Mouse (Mus musculus) T-helper 17 cell (primary cell): ENCODE measurements around the gene Ankub1.

Experiments used
- in situ Hi-C, 2 experiments: fragments of 300-600 bp; cut with MboI, MseI; formaldehyde crosslinking; loops; 1 replicate in 1 of 2; 2 replicates in 1 of 2; pipeline ENCODE4 v1.15.1; 2025; ENCODE audit warnings: high pct_unique_total_duplicates in 2 of 2

Ankub1 gene

GRCm38 (mm10) chr3:57692719-57693118 lies at the start of gene Ankub1:
Gene Ankub1, minus strand, starts transcription at chr3:57692799.
- in situ Hi-C loops, result no loop called here

- in situ Hi-C loops, result loop anchor here in 1 of 2 experiments (10.0 kb wide), 1 partner anchor 85 kb away; the partner anchor contains the start of gene Commd2
Observed at GRCm38 (mm10) chr3:57739830-57740229, 47.2 kb upstream of the Ankub1 start.

- in situ Hi-C loops, result loop anchor here in 1 of 2 experiments (10.0 kb wide), 1 partner anchor 82 kb away; the partner anchor contains the start of gene Commd2
Observed at GRCm38 (mm10) chr3:57736419-57737095, 44.0 kb upstream of the Ankub1 start.

GRCm38 (mm10) chr3:57735511-57736370 lies 43.1 kb upstream of the Ankub1 start, which contains the start of gene Rnf13:
Gene Rnf13, plus strand, starts transcription at chr3:57736062.
- in situ Hi-C loops, result loop anchor here in 1 of 2 experiments (10.0 kb wide), 1 partner anchor 81 kb away; the partner anchor contains the start of gene Commd2

- in situ Hi-C loops, result loop anchor here in 1 of 2 experiments (10.0 kb wide), 1 partner anchor 78 kb away; the partner anchor contains the start of gene Commd2
Observed at GRCm38 (mm10) chr3:57732206-57732915, 39.8 kb upstream of the Ankub1 start.

DNA sequence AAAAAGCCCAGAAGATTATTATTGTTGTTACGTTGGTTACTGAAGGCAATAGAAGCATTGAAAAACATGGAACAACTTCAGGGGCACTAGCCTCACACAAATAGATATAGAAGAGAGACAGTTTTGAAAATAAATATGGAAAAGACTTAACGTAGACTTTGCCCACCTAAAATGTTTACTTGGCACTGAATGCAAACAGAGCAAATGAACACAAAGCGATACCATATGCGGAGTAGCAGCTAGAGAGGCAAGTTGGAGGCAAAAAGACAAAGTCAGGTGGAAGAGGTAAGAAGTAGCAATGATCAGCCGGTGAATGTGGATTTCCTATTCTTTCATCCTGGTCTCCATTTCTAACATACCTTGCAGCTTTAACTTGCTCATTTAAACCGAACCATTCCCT lies 21.6 kb upstream of the Ankub1 start:
- in situ Hi-C loops, result loop anchor here in 1 of 2 experiments (10.0 kb wide), 1 partner anchor 639 kb away; no protein-coding TSS in a partner anchor

DNA sequence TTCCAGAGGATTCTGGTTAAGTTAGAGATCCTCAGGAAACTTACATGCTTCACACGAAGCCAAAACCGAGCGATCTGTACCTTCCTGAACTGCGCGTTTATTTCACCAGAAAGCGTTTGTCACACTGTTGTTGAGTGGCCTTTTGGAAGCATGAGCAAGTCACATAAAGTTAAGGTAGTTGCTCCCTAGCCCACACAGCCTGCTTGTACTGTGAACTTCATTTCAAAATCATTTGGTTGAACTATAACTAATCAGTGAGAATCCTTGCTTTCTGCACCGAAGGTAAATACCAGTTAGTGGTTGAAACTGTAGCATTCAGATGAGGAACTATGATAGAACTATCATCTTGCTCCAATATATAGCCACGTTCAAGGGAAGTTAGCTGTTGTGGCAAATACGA lies 4.2 kb upstream of the Ankub1 start:
- in situ Hi-C loops, result no loop called here

GRCm38 (mm10) chr3:57696249-57696648 lies 3.6 kb upstream of the Ankub1 start:
- in situ Hi-C loops, result no loop called here

DNA sequence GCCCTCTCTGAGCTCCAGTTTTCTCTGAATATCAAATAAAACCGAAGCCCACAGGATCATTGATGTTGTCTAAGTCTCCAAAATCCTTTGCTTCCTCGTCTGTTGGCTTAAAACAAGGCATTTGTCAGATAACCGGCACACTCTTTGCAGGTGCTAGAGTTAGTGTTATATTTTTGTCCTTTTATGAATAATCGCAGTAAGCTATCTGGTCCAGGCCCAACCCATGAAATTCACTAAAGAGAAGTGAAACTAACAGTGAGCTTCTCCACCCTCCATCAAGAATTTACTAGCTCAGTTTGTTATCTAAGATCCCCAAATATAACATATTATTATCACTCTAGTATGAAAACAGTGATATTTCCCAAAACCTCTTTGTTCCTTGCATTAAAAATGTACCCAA lies 827 bp downstream of the Ankub1 start:
- in situ Hi-C loops, result no loop called here

DNA sequence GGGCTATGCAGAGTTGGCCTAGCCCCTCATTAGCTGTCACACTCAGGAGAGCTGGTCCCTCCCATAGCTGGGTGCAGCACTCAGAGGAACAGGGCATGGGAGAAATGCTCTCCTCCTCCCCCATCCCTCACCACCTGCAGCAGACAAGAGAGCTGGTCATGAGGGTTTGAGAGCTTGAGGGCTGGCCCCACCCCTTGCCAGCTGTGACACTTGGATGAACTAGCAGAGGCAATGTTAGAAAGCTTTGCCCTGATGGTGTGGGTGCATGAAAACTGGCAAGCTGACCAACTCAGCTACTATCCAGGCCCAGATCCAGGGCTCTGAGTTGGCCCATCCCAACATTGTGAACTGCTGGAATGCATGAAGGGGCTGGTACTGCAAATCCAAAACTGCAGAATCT lies 14.8 kb downstream of the Ankub1 start:
- in situ Hi-C loops, result no loop called here

DNA sequence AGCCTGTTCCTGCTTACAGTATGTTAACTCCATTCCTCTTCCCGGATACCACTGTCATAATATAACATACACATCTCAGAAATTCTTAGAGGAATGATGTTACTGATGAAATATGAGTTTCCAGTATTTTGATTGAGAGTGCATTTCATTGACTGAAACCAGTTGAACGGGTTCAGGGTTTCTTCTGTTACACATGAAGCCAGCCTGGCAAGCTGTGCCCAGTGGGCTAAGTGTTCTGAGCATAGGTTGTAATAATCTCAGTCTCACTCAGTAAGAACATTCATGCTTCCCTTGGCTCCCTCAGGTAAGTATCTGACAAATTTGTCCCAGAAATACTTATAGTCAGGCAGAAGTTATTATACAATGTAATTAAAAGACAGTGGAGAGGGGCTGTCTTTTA lies 18.5 kb downstream of the Ankub1 start:
- in situ Hi-C loops, result no loop called here

DNA sequence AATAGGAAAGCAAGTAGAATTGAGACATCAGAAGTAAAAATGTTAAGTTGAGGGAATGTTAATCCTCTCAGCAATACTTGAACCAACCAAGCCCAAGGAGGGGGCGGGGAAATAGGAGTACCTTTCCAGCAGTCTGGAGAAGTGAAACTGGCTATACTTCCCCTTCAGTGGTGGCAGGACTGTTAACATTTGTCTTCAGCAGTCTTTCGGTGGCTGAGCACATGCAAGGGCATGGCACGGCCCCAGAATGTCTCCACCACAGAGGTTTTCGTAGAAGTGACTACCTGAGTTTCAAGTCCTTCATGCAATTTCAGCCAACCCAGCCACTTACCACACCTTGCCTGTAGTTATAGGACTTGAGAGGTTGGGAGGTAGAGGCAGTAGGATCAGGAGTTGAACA lies 19.0 kb downstream of the Ankub1 start:
- in situ Hi-C loops, result no loop called here

DNA sequence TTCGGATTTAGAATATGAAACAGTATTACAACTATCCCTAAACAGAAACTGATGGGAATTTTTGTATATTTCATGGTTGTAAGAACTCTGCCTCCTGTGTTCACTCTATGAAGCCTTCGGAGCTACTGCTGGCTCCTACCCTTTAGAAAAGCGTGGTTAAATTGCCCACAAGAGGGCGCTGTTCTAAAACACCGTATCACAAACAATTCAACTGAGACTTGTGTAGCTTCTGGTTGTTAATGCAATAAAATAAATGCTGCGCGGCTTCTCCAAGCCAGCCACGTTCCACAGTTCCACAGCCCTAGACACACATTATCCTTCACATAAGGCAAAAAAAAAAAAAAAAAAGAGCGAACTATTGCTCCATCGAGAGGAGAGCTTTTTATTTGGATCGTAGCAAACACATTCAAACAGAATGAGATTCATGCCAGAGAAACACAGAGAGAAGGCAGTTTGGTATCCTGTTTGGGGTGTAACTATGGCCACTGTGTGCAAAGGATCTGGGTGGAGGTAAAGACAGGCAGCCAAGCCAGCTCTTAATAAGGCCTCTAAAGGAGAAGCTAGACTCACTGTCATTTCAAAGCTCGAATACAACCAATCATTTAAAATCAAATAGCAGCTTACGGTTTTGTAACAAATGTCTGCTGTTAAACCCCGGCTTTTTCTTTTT lies 25.4 kb downstream of the Ankub1 start:
- in situ Hi-C loops, result loop anchor here (5.0 kb wide), 2 partner anchors 85 to 450 kb away; no protein-coding TSS in a partner anchor

- in situ Hi-C loops, result loop anchor here (5.0 kb wide), 2 partner anchors 86 to 451 kb away; no protein-coding TSS in a partner anchor
Observed at GRCm38 (mm10) chr3:57665880-57666279, 26.7 kb downstream of the Ankub1 start.

DNA sequence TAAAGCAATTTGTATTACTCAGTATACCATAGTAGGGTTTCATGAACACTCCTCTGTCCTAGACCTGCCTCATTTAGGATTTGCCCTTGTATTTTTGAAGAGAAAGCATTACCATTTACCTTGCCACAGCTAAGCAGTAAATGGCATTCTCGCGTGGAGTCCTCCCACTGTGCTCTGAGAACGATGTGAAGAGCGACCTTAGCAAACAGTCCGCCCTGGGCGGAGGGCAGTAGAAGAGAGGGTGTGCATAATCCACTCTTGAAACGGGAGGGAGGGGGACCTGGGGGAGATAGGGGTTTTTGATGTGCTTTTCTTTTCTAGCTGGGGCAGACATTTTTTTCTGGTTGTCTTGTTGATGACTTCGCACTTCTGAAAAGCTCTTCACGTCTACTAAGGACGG lies 27.9 kb downstream of the Ankub1 start:
- in situ Hi-C loops, result loop anchor here (5.0 kb wide), 2 partner anchors 88 to 453 kb away; no protein-coding TSS in a partner anchor

DNA sequence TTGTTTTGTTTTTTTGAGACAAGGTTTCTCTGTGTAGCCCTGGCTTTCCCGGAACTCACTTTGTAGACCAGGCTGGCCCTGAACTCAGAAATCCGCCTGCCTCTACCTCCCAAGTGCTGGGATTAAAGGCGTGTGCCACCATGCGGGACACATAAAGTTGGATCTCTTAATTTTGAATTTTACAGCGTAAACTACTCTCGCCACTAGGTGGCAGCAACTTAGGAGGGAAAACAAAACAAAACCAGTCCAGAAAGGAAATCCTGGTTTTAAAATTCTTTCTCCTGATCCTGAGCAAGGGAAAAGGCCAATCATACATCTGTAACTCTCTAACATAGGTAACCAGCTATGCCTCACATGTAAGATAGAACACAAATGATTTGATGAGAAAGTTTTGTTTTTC lies 28.9 kb downstream of the Ankub1 start:
- in situ Hi-C loops, result no loop called here

DNA sequence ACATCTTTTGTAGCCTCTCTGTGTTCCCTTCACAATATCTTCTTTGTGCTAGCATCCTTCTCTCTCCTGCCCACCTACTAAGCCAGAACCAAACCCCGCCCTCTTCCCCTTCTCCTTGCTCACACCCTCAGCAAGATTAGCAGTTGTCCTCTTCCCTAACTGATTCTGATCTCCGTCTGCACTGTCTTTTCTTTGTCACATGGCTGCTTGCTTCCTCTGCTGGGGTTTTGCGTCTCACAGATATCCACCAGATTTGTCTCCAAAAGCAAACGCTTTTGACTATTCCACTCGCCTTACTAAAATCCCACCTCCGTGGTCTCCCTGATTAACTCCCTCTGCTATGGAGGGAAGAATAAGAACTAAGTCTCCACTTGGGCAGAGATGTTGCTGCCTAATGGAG lies 34.0 kb downstream of the Ankub1 start:
- in situ Hi-C loops, result loop anchor here in 1 of 2 experiments (10.0 kb wide), 1 partner anchor 76 kb away; the partner anchor contains the start of gene Rnf13

DNA sequence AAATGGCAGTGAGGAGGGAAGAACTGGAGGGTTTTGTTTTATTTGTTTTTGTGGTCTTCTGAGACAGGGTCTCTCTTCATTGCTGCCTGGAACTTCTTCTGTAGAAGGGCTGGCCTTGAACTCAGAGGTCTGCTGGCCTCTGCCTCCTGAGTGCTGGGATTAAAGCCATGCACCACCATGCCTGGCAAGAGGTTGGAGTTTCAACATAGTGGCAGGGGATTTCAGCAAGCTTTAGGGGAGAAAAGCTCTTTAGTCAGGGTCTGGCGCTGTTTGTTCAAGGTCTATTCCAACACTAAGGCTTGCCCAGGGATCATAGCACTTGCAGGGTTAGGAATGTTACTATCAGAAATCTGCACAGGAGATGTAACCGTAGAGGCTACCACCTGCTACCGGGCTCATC lies 39.0 kb downstream of the Ankub1 start:
- in situ Hi-C loops, result loop anchor here in 1 of 2 experiments (10.0 kb wide), 1 partner anchor 81 kb away; the partner anchor contains the start of gene Rnf13

- in situ Hi-C loops, result loop anchor here in 1 of 2 experiments (10.0 kb wide), 1 partner anchor 82 kb away; the partner anchor contains the start of gene Rnf13
Observed at GRCm38 (mm10) chr3:57652485-57652884, 40.1 kb downstream of the Ankub1 start.

GRCm38 (mm10) chr3:57651865-57652259 lies 40.7 kb downstream of the Ankub1 start:
- in situ Hi-C loops, result loop anchor here in 1 of 2 experiments (10.0 kb wide), 1 partner anchor 83 kb away; the partner anchor contains the start of gene Rnf13
